Mouse (Mus musculus) left cerebral cortex, postnatal 4 days (tissue): ENCODE data around the gene Plin3. TPM values are rescaled to one million over a fixed set of nuclear protein-coding genes. Genes with fewer than 3 reads are reported as not detected.

ENCODE experiments used
- DNase-seq: peaks from one replicate; pipeline ENCODE4 v3.0.0-alpha.2; 2022
- intact Hi-C: fragments of 180-260 bp; cut with DNase I; formaldehyde crosslinking; loops from one replicate; pipeline ENCODE4 v1.15.1; 2025
- total RNA-seq, 2 experiments: library from RNA; stranded (reverse); gene quantifications; 2 replicates each; pipeline ENCODE4 v1.2.3; 2021

The Plin3 gene
- total RNA-seq, 2 experiments from 2014 or later, result 4.5 to 6.1 TPM

DNA sequence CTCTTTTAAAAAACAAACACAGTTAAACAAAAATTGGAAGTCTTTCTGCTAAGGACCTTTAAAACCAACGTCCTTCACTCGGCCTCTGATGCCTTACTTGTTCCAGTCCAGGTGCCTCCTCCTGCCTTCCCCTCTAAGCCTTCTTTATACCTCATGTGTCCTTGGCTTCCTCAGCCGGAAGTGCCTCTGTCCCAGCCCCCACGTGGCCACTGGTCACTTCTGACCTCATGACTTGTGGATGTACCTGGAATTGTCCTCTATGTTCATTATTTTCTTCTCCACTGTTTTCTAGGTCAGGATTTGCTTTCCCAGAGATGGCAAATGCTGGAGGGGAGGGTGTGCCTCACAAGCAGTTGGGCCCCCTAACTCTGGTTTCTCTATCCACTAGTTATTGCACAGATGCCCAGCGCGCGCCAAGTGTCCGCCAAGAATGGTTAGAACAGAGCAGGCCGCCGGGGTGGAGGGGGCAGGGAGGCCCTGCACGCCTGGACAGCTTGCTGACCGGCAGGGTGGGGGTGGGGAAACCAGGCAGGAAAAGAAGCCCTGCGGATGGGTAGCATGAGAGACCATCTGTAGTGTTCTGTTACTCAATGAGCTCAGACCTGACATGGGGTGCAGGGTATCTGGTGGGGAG, 9.8 kb upstream of the Plin3 start:
- DNase-seq, result peak; percentile 69
- intact Hi-C loops, result no loop called here

DNA sequence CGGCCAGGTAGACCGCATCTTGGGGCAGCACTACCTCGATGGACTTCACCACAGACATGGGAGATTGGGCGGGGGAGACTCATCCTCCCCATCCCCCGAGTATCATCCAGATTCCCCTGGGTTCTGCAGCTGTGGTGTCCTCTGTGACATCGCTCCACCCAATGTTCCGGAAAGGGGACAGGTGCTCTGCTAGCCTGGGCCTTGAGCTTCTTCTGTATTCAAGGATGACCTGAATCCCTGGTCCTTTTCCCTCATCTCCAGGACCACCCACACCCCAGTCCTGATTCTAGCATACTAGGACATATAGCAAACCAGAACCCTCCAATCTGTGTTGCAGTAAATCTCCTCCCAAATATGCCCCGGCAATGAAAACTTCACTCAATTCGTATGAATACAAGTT, 7.5 kb upstream of the Plin3 start, which contains the start of gene Arrdc5:
TSS of gene Arrdc5 (minus strand) at position 101 of the 400 bp plus-strand sequence.
- intact Hi-C loops, result no loop called here
- no peak for DNase-seq

DNA sequence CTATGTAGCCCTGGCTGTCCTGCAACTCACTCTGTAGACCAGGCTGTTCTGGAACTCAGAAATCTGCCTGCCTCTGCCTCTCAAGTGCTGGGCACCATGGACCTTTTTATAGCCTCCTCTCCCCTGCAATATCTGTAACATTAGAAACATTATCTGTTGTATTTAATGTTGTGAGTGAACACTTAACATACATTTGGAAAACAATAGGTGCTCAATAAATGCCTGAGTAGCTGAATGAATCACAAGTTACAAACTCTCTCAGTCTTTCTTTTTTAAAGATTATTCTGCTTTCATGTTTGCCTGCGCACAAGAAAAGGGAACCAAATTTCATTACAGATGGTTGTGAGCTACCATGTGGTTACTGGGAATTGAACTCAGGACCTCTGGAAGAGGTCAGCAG, 5.6 kb upstream of the Plin3 start:
- no peak for DNase-seq
- intact Hi-C loops, result no loop called here

DNA sequence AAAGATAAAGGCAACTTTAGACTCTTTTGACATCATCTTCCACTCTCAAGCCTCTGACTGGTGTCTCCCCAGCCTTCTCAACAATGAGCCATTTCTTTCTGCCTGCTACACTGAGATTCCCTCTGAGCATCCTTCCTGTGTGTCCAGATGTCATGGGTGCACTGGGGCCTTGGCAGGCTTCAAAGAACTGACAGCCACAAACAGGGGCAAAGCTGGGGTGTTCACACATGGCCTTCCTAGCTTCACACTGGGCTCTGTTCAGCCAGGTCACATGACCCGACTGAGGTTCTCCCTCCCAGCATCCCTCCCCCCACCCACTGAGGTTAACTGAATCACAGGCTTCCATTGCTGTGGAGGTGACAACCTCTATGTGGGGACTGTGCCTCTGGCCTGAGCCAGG, 3.5 kb upstream of the Plin3 start:
- intact Hi-C loops, result no loop called here
- DNase-seq, result no peak

DNA sequence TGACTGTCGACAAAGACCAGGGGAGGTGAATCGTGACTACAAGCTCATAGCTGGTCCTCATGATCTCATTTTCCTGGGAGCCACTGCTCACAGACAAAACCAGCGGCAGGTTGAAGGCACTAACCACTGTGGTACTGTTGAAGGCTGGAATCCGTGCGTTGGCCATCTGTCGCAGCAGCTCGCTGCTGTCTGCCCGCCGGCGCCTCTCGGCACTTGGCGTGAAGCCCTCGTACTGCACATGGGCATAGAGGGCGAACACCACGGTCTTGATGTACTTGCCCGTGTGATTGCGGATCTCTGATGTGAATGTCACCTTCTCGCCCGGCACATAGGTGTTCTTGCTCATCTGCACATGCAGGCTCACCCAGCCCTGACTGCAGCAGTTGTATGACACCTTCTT, 1.6 kb upstream of the Plin3 start:
- DNase-seq, result peak; percentile 94
- intact Hi-C loops, result no loop called here

DNA sequence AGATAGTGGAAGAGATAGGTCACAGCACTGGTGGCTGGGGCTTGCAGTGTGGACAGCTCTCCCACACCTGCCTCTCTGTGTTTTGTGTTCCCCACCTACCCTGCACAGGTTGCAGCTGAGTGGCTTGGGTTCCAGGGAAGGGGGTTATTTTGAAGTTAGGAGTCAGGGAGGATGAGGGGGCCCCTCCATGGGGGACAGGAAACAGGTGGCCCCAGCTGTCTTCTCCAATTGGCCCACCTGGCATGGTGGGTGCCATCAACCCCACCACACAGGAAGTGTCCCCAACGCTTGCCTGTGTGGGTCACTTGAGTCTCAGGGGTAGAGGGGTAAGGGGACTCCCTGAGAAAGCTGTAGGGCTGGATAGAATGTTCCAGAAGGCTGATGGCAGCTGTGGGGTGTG, 618 bp upstream of the Plin3 start:
- intact Hi-C loops, result no loop called here

DNA sequence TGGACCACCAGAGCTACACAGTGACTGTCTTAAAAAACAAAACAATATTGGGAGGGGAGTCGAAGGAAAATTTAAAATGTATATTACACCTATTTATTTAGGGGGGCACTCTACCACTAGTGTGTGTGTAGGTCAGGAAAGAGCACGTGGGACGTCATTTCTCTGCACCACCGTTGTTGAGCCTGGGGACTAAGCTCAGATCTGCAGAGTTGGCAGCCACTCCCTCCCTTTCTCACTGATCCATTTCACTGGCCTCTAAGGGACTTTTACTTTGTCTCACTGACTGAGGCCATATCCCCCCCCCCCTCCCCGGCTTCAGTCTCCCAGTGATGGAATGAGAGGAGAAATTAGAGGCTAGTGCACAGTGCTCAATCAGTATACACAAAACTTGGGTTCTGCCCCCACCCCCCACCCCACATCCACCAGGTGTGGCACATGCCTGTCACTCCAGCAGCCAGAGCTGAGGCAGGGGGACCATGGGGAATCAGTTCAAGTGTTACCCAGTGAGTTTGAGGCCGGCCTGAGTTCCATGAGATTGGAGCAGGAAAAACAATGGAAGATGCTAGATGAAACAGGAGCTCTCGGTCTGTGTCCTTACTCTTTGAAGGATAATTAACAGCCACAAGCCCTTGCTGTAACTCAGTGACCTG, 722 bp downstream of the Plin3 start:
- intact Hi-C loops, result no loop called here

More for the DNA sequence above, 618 bp upstream of the Plin3 start:
- DNase-seq, result no peak

DNA sequence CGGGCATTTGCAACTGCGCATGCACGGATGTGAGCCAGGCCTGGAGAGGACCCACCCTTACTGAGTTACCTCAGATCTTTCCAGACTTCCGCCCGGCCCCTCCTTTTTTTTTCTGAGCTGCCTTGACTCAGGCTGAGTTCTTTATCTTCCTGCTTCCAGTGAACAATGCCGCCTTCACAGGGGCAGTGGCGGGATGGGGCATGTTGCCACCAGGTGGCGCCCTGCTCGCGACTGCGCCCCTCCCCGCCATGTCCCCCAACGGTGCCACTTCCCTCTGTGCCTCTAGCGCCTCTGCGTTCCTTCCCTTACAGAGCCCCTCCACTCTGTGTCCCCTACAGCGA, 1.5 kb downstream of the Plin3 start:
- peak; percentile 82 for DNase-seq
- intact Hi-C loops, result no loop called here

More for the DNA sequence above, 722 bp downstream of the Plin3 start:
- DNase-seq, result no peak

DNA sequence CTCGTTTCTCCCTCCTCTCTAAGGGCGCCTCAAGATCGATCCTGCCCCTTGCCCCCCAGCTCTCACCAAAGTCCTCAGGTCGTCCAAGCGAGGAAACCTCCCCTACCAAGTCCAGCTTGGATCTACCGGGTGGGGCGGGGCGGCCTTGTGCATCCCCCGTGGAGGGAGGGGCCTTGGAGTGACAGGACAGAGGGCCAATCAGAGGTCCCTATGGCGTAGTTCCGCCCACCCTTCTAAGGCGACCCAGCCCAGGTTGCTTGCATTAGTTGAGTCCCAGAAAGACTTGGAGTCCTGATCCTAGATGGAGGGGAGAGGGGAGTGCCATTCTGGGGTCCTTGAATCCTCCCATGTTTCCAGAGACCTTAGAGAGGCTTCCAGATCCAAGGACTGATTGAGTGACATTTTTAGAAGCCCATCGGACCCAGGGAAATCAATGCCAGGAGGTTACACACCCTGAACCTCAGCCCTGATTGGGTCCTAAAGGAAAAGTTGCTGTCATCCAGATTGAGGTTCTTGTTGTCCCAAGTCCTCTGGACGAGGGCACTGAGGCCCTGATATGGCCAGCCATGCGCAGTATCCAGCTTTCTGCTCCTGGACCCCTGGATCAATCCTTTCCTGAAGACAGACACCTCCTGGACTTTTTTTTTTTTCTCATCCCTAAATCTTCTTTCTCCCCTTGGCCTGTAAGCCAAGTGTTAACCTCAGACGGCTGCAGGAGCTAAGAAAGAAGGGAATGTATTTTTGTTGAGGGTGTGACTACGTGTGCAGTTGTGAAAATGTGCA, 2.1 kb downstream of the Plin3 start:
- intact Hi-C loops, result no loop called here
- DNase-seq, result peak; percentile 74

DNA sequence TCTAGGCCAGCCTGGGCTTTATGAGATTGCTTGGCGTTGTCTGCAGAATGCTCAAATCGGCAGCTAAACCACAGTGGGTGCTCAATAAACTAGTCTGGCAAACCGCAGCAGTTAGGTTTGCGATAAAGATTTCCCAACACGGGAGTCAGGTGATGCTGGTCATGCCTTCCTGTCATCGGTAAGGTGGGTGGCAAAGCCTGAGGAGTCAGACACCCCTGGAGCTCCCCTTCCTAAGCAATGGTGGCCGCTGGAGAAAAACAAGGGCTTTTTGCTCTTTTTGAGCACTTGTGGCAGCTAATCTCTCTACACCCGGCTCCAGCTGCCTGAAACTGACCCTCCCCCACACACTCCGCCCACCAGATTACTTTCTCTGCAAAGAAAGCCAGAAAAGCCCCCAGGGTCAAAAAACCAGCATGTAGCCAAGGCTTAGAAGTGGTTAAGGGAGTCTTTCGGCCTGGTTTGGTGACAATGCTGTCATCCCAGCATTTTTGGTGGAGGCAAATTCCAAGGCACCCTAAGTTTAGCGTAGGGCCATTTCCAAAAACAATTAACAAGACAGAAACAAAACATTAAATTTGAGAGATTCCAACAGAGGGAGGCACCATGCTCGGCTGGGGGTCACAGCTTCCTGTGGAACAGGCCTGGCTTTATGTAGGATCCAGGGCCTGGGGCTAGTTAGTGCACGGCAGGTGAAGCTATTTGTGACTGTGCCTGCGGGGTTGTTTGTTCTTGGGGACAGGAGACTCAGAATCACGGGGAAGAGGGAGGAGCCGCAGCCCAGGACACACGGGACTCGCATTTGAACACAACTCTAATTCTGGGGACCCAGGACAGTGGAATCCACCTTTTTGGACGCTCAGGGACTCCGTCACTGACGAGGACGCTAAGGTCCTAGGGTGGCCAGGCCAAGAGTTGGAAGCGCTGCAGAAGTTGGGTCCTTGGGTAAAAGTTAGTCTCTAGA, 3.0 kb downstream of the Plin3 start:
- intact Hi-C loops, result no loop called here
- no peak for DNase-seq

DNA sequence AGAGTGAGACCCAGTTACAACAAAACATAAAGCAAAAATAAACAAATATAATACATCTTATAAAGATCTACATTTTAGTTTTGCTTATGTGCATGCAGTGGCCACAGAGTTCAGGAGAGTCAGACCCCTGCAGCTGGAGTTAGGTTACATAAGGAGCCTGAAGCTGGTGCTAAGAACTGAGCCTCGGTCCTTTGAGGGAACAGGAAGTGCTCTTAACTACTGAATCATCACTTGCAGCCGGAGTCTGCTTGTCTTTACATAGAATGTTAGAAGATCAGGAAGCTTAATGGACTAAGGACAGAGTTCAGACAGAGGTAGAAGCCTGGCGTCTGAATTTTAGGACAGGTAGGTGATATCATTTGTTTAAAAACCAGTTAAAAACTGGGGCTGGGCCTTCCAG, 3.8 kb downstream of the Plin3 start:
- intact Hi-C loops, result no loop called here
- DNase-seq, result no peak

DNA sequence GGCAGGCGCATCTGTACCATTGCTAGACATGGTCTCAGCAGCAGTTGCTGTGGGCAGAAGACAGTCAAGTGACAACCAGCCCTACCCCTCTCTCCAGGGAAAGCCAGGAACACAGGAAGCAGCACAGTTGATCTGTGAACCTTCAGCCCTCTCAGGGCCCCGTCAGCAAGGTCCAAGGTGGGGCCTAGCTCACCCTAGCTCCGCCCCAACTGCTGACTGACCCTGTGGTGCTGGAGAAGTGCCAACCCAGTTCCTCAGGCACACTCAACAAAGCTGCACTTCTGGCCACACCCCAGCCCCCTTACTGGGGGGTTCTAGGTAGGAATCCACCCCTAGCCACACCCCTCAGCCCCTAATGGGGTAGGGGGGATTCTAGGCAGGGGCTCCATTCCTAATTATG, 4.8 kb downstream of the Plin3 start:
- DNase-seq, result no peak
- intact Hi-C loops, result no loop called here

DNA sequence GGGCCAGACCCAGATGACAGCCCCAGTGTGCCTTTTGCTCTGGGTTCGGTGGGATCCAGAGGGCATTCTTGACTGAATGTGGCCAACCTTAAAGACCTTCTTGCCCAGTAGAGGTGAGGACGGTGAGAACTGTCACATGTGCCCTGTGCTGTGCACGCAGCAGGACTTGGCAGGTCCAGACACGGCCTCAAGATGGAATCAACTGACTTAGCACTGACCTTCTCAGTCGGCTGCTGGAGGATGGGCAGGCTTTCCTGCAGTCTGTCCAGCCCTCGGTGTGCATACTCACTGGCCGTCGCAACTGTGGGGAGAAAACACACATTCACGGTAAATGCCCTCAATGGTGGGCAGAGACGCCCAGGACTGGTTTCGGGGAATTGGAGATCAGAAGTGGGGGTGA, 6.7 kb downstream of the Plin3 start:
- intact Hi-C loops, result no loop called here
- no peak for DNase-seq

DNA sequence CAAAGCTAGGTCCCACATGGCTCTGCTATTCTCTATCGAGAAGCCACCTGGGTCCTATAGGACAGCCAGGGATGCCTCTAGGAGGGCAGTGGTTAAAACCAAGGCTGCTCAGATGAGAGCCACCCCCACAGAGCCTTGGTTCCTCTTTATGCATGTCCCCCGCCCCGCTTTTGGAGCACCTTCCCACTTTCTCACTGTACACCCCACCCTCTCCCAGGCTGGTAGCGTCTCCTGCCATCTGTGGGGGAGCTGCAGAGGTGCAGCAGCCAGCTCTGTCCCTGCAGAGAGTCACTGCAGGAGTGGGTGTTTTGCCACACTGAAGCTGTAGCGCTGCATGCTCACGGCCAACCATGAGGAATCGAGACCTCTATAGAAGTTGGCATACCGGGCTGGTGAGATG, 9.4 kb downstream of the Plin3 start:
- no peak for DNase-seq
- intact Hi-C loops, result no loop called here

DNA sequence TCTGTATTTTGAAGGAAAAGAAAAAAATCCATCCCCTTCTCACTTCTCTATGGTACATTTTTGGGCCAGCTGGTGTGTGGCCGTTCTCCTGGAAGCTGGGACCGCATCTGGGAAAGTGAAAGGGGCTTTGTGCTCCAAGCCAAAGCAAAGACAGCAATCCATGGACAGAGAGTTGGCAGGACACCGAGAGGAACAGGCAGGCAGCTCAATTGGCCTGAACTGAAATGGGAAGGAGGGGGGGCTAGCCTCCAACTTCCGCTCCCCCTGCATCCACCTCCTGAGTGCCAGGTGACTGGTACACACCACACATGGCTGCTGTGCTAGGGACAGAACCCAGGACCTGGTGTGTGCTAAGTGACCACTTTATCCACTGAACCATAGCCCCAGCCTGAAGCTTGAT, 9.9 kb downstream of the Plin3 start:
- DNase-seq, result no peak
- intact Hi-C loops, result no loop called here

DNA sequence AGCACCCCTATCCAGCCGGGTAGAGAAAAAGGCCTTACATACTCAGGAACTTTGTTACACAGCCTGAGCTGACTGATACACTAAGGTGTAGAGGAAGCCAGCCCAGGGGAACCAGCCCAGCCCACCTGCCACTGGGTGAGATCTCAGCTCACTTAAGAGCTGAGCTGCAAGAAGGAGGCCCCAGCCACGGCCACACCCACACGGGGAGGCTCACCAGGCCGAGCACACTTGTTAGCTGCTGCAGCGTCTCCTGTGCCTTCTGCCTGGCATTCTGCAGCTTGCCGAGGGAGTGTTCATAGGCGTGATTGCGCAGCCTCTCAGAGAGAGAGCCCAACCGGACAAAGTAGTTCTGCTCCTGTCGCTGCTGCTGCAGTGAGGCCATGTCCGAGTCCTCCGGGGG, 11.5 kb downstream of the Plin3 start:
- intact Hi-C loops, result no loop called here

DNA sequence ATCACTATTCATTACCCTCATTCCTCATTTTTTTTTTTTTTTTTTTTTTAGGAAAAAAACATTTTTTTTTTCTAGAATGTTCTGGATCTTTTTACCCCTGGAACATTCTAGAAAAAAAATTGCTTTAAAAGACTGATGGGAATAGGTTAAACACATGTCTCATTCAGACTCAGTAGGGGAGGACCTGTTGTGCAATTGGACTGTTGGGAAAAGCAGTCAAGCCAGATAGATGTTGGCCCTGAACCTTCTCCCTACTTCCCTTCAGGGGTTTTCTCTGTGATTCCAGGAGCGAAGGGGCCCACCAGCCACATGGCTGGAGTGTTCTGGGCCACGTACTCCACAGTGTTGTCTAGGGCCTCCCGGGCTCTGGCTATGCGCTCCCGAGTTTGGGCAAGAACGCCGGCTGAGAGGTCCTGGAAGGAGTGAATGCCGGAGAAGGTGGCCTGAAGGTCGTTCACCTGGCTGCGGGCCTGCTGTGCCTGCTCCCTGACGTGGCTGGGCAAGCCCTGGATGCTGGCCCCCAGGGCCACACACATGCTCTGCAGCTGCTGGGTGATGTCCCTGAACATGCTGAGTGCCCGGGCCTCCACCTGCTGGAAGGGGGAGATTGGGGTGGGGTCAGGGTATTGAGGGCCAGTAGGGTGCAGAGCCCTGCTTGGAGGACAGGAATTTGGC, 13.1 kb downstream of the Plin3 start:
- DNase-seq, result no peak
- intact Hi-C loops, result no loop called here

More for the DNA sequence above, 11.5 kb downstream of the Plin3 start:
- DNase-seq, result no peak

DNA sequence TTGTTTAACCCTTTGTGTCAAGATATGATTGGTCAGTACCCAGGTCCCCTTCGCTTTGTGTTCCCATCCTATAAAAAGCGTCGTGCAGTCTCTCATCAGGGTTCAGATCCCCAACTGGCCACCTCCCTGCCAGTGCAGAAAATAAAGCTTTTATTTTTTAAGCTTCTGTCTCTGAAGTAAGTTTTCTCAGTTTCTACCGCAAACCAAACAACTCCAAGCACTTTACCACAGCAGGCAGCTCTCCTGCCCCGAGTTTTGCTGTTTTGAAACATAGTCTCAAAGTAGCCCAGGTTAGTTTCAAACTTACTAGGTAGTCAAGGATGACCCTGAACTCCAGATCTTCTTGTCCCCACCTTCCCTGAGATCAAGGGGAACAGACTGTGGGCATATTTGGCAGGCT, 14.3 kb downstream of the Plin3 start:
- intact Hi-C loops, result no loop called here
- no peak for DNase-seq

DNA sequence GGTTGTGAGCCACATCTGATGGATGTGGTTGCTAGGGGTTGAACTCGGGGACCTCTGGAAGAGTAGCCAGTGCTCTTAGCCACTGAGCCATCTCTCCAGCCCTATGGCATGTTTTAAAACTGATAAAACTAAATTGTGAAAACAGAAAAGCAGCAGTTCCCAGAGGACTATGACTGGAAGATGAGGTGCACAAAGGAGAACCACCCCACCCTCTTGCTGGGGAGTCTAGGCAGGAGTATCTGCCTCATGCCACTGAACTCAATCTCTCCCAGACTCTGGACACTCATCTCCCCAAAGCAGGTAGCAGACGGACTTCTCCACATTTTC, 15.1 kb downstream of the Plin3 start:
- no peak for DNase-seq
- intact Hi-C loops, result no loop called here
